Mouse (Mus musculus): Measurements from ENCODE around the gene Tceanc. TPM values are rescaled to one million over a fixed set of nuclear protein-coding genes. Genes with fewer than 3 reads are reported as not detected.
"Not testable (repeated sequence)": the region's sequence is repeated elsewhere in the genome, so short reads cannot be mapped to it uniquely, and the experiment has no call there.

Tceanc gene
- polyA plus RNA-seq, 1 experiment from 2014 or later, result 9.9 TPM

DNA sequence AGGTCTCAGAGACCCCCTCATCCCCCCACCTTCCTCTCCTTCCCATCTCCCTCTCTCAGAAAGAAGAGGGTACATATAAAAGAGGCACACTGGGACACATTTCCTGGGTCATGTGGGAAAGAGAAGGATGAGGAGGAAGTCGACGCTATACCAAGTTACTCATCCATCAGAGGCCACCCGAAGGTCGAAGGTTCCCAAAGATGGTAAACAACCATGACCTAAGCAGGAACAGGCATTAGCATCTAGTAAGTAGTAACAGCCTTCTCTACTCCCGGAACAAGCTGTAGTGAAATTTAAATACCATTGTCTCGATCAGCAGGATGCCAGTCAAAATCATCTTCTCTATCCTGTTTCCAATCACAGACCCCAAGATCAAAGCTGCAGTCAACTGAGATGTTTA lies 13.3 kb upstream of the Tceanc start:
- H3K9me3 ChIP-seq (ENCODE audit: control insufficient read depth, low read length), result no peaks in the 10 kb centered on the region
- H3K36me3 ChIP-seq (ENCODE audit: control insufficient read depth, insufficient read depth, low read length), result no peaks in the 10 kb centered on the region
- no peak overlapping the region for H3K9ac ChIP-seq (ENCODE audit: low read depth, low read length)
- no peak overlapping the region for H3K27ac ChIP-seq (ENCODE audit: low read depth, low read length)
- H3K4me3 ChIP-seq (ENCODE audit: low read length), result no peak overlapping the region
- no peaks in the 10 kb centered on the region for H3K27me3 ChIP-seq (ENCODE audit: control insufficient read depth, insufficient read depth, low read length)
- WGBS, result 54% methylated on average over 6 of the region's 6 CpGs
- no peaks in the 10 kb centered on the region for H3K4me1 ChIP-seq (ENCODE audit: control insufficient read depth, insufficient read depth, low read length)
- H3K4me2 ChIP-seq (replicated peaks; ENCODE audit: low read depth, low read length), result no peak overlapping the region
- no peak for ATAC-seq (ENCODE audit: low FRiP score, low TSS enrichment)

GRCm38 (mm10) chrX:166528126-166528525 lies 9.8 kb upstream of the Tceanc start:
- no peaks in the 10 kb centered on the region for H3K9me3 ChIP-seq (ENCODE audit: control insufficient read depth, low read length)
- H3K4me2 ChIP-seq (replicated peaks; ENCODE audit: low read depth, low read length), result no peak overlapping the region
- no peaks in the 10 kb centered on the region for H3K27me3 ChIP-seq (ENCODE audit: control insufficient read depth, insufficient read depth, low read length)
- no peaks in the 10 kb centered on the region for H3K4me1 ChIP-seq (ENCODE audit: control insufficient read depth, insufficient read depth, low read length)
- 85% methylated on average over 3 of the region's 3 CpGs for WGBS
- H3K36me3 ChIP-seq (ENCODE audit: control insufficient read depth, insufficient read depth, low read length), result no peaks in the 10 kb centered on the region
- no peak overlapping the region for H3K27ac ChIP-seq (ENCODE audit: low read depth, low read length)
- no peak overlapping the region for H3K4me3 ChIP-seq (ENCODE audit: low read length)
- no peak for ATAC-seq (ENCODE audit: low FRiP score, low TSS enrichment)
- H3K9ac ChIP-seq (ENCODE audit: low read depth, low read length), result no peak overlapping the region

GRCm38 (mm10) chrX:166525637-166526315 lies 7.4 kb upstream of the Tceanc start:
- Histone ChIP-seq H3K9me3 (ENCODE audit: control insufficient read depth, low read length) (no peaks in the 10 kb centered on the region), H3K9ac (ENCODE audit: low read depth, low read length) (no peak overlapping the region), H3K27me3 (ENCODE audit: control insufficient read depth, insufficient read depth, low read length) (no peaks in the 10 kb centered on the region), H3K4me1 (ENCODE audit: control insufficient read depth, insufficient read depth, low read length) (no peaks in the 10 kb centered on the region), H3K27ac (ENCODE audit: low read depth, low read length) (no peak overlapping the region), H3K4me2 (replicated peaks; ENCODE audit: low read depth, low read length) (no peak overlapping the region), H3K4me3 (ENCODE audit: low read length) (no peak overlapping the region), H3K36me3 (ENCODE audit: control insufficient read depth, insufficient read depth, low read length) (no peaks in the 10 kb centered on the region)
- 83% methylated on average over 2 of the region's 2 CpGs for WGBS
- no peak for ATAC-seq (ENCODE audit: low FRiP score, low TSS enrichment)

GRCm38 (mm10) chrX:166520782-166521181 lies 2.4 kb upstream of the Tceanc start:
- Histone ChIP-seq H3K4me3 (ENCODE audit: low read length) (no peak overlapping the region), H3K4me1 (ENCODE audit: control insufficient read depth, insufficient read depth, low read length) (no peaks in the 10 kb centered on the region), H3K27ac (ENCODE audit: low read depth, low read length) (no peak overlapping the region), H3K4me2 (replicated peaks; ENCODE audit: low read depth, low read length) (no peak overlapping the region), H3K9ac (ENCODE audit: low read depth, low read length) (no peak overlapping the region), H3K36me3 (ENCODE audit: control insufficient read depth, insufficient read depth, low read length) (no peaks in the 10 kb centered on the region), H3K9me3 (ENCODE audit: control insufficient read depth, low read length) (no peaks in the 10 kb centered on the region), H3K27me3 (ENCODE audit: control insufficient read depth, insufficient read depth, low read length) (no peaks in the 10 kb centered on the region; the same call in 1 of the 2 replicates)
- 86% methylated on average over 5 of the region's 5 CpGs for WGBS
- ATAC-seq (ENCODE audit: low FRiP score, low TSS enrichment), result no peak

DNA sequence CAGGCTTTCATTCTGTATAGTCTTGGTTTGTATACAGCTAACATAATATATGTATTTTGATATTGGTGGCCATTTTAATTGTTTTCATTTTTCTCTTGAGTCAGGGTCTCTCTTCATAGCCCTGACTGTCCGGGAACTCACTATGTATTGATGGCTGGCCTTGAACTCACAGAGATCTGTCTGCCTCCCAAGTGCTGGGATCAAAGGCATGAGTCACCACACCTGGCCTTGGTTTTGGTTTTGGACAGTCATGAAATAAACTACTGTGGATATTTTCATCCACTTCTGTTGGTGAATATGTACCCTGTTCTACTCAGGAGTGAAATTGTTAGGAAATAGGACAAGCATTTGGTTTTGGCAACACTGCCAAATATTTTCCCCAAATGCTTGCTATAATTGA lies 1.7 kb downstream of the Tceanc start:
- H3K4me1 ChIP-seq (ENCODE audit: control insufficient read depth, insufficient read depth, low read length), result no peaks in the 10 kb centered on the region
- 80% methylated on average over 1 of the region's 1 CpGs for WGBS
- H3K36me3 ChIP-seq (ENCODE audit: control insufficient read depth, insufficient read depth, low read length), result no peaks in the 10 kb centered on the region
- no peak for ATAC-seq (ENCODE audit: low FRiP score, low TSS enrichment)
- no peaks in the 10 kb centered on the region; the same call in 1 of the 2 replicates for H3K27me3 ChIP-seq (ENCODE audit: control insufficient read depth, insufficient read depth, low read length)
- no peaks in the 10 kb centered on the region for H3K9me3 ChIP-seq (ENCODE audit: control insufficient read depth, low read length)
- H3K4me3 ChIP-seq (ENCODE audit: low read length), result no peak overlapping the region
- H3K9ac ChIP-seq (ENCODE audit: low read depth, low read length), result no peak overlapping the region
- H3K4me2 ChIP-seq (replicated peaks; ENCODE audit: low read depth, low read length), result no peak overlapping the region
- no peak overlapping the region for H3K27ac ChIP-seq (ENCODE audit: low read depth, low read length)

DNA sequence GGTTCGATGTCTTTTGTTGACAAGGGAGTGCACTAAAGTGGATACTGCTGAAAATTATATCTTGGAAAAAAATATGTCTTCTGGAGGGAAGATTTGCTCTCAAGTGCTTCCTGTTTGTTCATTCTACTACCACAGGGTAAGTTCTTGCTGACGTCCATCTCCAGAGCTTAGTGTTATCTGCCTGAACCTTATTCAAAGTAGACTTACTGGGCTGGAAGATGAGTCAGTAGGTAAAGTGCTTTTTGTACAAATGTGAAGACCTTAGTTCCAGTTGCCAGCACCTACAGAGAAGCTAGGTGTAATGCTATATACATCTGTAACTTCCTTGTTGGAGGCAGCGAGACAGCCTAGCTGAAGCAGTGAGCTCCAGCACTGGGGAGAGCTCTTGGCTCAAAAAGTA lies 2.4 kb downstream of the Tceanc start:
- Histone ChIP-seq H3K27me3 (ENCODE audit: control insufficient read depth, insufficient read depth, low read length) (no peaks in the 10 kb centered on the region; the same call in 1 of the 2 replicates), H3K4me3 (ENCODE audit: low read length) (no peak overlapping the region), H3K4me2 (replicated peaks; ENCODE audit: low read depth, low read length) (no peak overlapping the region), H3K9ac (ENCODE audit: low read depth, low read length) (no peak overlapping the region), H3K9me3 (ENCODE audit: control insufficient read depth, low read length) (no peaks in the 10 kb centered on the region), H3K27ac (ENCODE audit: low read depth, low read length) (no peak overlapping the region), H3K4me1 (ENCODE audit: control insufficient read depth, insufficient read depth, low read length) (no peaks in the 10 kb centered on the region), H3K36me3 (ENCODE audit: control insufficient read depth, insufficient read depth, low read length) (no peaks in the 10 kb centered on the region)
- WGBS, result 93% methylated on average over 3 of the region's 3 CpGs
- no peak for ATAC-seq (ENCODE audit: low FRiP score, low TSS enrichment)

- not testable (repeated sequence) for H3K9ac ChIP-seq (ENCODE audit: low read depth, low read length); H3K27me3 ChIP-seq (ENCODE audit: control insufficient read depth, insufficient read depth, low read length); H3K4me2 ChIP-seq (replicated peaks; ENCODE audit: low read depth, low read length); ATAC-seq (ENCODE audit: low FRiP score, low TSS enrichment); H3K4me3 ChIP-seq (ENCODE audit: low read length); H3K36me3 ChIP-seq (ENCODE audit: control insufficient read depth, insufficient read depth, low read length); H3K9me3 ChIP-seq (ENCODE audit: control insufficient read depth, low read length); H3K27ac ChIP-seq (ENCODE audit: low read depth, low read length); H3K4me1 ChIP-seq (ENCODE audit: control insufficient read depth, insufficient read depth, low read length)
- WGBS, result 34% methylated on average over 12 of the region's 12 CpGs
These were observed 4.3 kb downstream of the Tceanc start for GRCm38 (mm10) chrX:166514035-166514434.

- no peaks in the 10 kb centered on the region for H3K4me1 ChIP-seq (ENCODE audit: control insufficient read depth, insufficient read depth, low read length)
These were observed 6.3 kb downstream of the Tceanc start for GRCm38 (mm10) chrX:166512071-166512470.

GRCm38 (mm10) chrX:166511107-166511506 lies 7.3 kb downstream of the Tceanc start:
- no peak overlapping the region for H3K4me2 ChIP-seq (replicated peaks; ENCODE audit: low read depth, low read length)
- no peak for ATAC-seq (ENCODE audit: low FRiP score, low TSS enrichment)
- H3K4me1 ChIP-seq (ENCODE audit: control insufficient read depth, insufficient read depth, low read length), result no peaks in the 10 kb centered on the region
- no peak overlapping the region for H3K27ac ChIP-seq (ENCODE audit: low read depth, low read length)
- no peak overlapping the region for H3K9ac ChIP-seq (ENCODE audit: low read depth, low read length)
- no peaks in the 10 kb centered on the region for H3K9me3 ChIP-seq (ENCODE audit: control insufficient read depth, low read length)
- no peaks in the 10 kb centered on the region for H3K36me3 ChIP-seq (ENCODE audit: control insufficient read depth, insufficient read depth, low read length)
- no peaks in the 10 kb centered on the region for H3K27me3 ChIP-seq (ENCODE audit: control insufficient read depth, insufficient read depth, low read length)
- no peak overlapping the region for H3K4me3 ChIP-seq (ENCODE audit: low read length)

More at GRCm38 (mm10) chrX:166512071-166512470, 6.3 kb downstream of the Tceanc start:
- Histone ChIP-seq H3K4me3 (ENCODE audit: low read length) (no peak overlapping the region), H3K27ac (ENCODE audit: low read depth, low read length) (no peak overlapping the region), H3K9ac (ENCODE audit: low read depth, low read length) (no peak overlapping the region), H3K9me3 (ENCODE audit: control insufficient read depth, low read length) (no peaks in the 10 kb centered on the region), H3K36me3 (ENCODE audit: control insufficient read depth, insufficient read depth, low read length) (no peaks in the 10 kb centered on the region), H3K4me2 (replicated peaks; ENCODE audit: low read depth, low read length) (no peak overlapping the region), H3K27me3 (ENCODE audit: control insufficient read depth, insufficient read depth, low read length) (no peaks in the 10 kb centered on the region)
- WGBS, result 90% methylated on average over 4 of the region's 4 CpGs
- no peak for ATAC-seq (ENCODE audit: low FRiP score, low TSS enrichment)
